Mouse (Mus musculus) spleen, adult 2 months (tissue): ENCODE measurements around the gene Cblb.

Experiments
- CTCF ChIP-seq: fragments of 200-500 bp; IDR thresholded peaks from 2 replicates; pipeline ENCODE4 v1.5.1; 2011; ENCODE audit warnings: mild to moderate bottlenecking, inconsistent platforms; ENCODE audit not compliant: insufficient read depth, insufficient read length, insufficient replicate concordance; ENCODE audit errors: extremely low read depth
- POLR2A ChIP-seq: fragments of 200-500 bp; IDR thresholded peaks from 2 replicates; pipeline ENCODE4 v1.6.1; 2011; ENCODE audit warnings: low read depth, low read length, inconsistent platforms

DNA sequence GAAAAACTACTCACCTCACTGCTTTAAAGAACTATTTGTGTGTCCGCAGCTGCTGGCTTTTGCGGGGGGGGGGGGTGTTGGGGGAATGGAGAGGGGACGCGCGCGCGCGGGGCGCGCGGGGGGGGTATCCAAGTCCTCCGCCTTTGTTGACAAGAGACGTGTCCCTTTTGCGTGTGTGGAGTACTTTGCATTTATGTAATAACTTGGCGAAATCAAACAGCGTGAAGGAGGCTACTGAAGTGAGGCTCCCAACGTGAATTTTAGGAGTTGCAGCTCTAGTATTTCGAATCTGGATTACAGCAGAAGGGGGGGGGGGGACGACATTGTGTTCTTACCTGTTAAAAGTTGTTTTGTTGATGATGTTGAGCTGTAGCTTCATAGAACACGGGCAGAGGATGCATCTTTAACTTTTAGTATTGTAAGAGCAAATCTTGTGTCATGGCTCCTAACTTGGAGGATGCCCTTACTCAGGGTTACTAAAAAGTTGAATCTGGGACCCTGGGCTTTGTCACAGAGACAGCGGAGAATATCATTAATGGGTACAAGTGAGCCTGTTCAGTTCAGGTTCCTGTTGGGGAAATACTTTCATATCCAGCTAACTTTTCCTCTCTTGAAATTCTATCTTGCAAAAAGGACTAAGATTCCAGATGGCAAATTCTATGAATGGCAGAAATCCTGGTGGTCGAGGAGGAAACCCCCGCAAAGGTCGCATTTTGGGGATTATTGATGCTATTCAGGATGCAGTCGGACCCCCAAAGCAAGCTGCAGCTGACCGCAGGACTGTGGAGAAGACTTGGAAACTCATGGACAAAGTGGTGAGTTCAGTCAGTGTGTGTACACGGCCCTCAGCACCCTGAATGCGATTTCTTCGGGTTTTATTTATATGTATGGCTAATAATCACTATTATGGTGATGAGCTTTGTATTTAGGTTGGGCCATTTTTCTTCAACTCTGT lies 1.6 kb downstream of the Cblb start:
- no peak for TF ChIP-seq CTCF
- TF ChIP-seq POLR2A, result no peak
